Mouse (Mus musculus): ENCODE data around the gene Zmym5. TPM values are rescaled to one million over a fixed set of nuclear protein-coding genes. Genes with fewer than 3 reads are reported as not detected.

The Zmym5 gene
- polyA plus RNA-seq, 1 experiment from 2014 or later: 36.0 TPM

Other genes with a start within 250 kb of the Zmym5 start
- 14.7 and 18.2 TPM in 2 replicates for gene Cenpj, start 236.3 kb downstream of the Zmym5 start, polyA plus RNA-seq (2015; fragmentation: Nextera tagmentation; extraction: Ambion mirVana)
- gene Parp4, start 236.1 kb downstream of the Zmym5 start, polyA plus RNA-seq (2015; fragmentation: Nextera tagmentation; extraction: Ambion mirVana): 0.68 and 0.84 TPM in 2 replicates
- gene Mphosph8, start 143.5 kb downstream of the Zmym5 start, polyA plus RNA-seq (2015; fragmentation: Nextera tagmentation; extraction: Ambion mirVana): 32.9 and 39.4 TPM in 2 replicates
- gene Pspc1, start 33.4 kb downstream of the Zmym5 start, polyA plus RNA-seq (2015; fragmentation: Nextera tagmentation; extraction: Ambion mirVana): 36.7 and 48.5 TPM in 2 replicates
- 75.6 and 80.0 TPM in 2 replicates for gene Zmym2, start 74.9 kb upstream of the Zmym5 start, polyA plus RNA-seq (2015; fragmentation: Nextera tagmentation; extraction: Ambion mirVana)
- 0.10 and 0.34 TPM in 2 replicates for gene Gja3, start 246.4 kb upstream of the Zmym5 start, polyA plus RNA-seq (2015; fragmentation: Nextera tagmentation; extraction: Ambion mirVana)